9 mouse cellular contexts compared by ENCODE assay signal in the genomic region with DNA sequence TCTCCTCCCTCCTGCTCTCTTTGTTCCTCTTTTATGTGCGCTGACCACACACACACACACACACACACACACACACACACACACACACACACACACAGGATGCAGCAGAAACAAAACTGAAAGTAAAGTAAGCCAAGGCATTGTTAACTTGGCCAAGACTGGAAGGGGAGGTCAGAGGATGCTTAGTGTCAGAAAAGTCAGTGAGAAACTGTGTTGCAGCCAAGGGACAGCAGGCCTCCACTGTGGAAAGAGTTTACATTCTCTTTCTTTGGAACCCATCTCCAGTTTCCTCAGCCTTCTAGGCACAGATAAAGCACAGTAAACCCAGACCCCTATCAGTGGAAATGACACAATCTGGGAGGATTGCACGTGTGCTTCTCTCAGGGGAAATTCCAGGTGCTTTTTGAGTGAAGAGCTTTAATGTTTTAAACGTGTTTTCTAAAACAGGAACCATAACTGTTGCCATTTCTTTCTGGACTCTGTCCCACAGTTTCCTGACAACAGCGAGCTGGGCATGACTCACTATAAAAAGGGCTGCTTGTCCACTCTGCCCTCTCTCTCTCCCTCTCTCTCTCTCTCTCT. TPM values are rescaled to one million over a fixed set of nuclear protein-coding genes. Genes with fewer than 3 reads are reported as not detected.
DNase-seq lines count a peak whose midpoint lies in the region; ATAC-seq and TF ChIP-seq lines count a peak whose summit lies in the region.
"Not testable (repeated sequence)": the region's sequence is repeated elsewhere in the genome, so short reads cannot be mapped to it uniquely, and the experiment has no call there.
"Had no signal": no experiment of that assay in that cellular context is flagged by ENCODE, and none has a peak within 500 bp of the region (broad histone marks: within the 10 kb centered on the region; RNA-seq: fewer than 3 reads in every experiment).

No protein-coding gene starts in this region.

- H3K4me2 ChIP-seq in intestine, embryonic 15.5 days (replicated peaks), result 0 out of 2 replicates have a peak overlapping the region, but pooled peaks have one; percentile 3

- not testable (repeated sequence) for H3K9ac ChIP-seq in intestine, embryonic 15.5 days

- not testable (repeated sequence) for H3K27me3 ChIP-seq in intestine, embryonic 15.5 days (replicated peaks)

- not testable (repeated sequence) for H3K9me3 ChIP-seq in intestine, embryonic 15.5 days

- 0 out of 2 replicates have a peak, but pooled peaks have one; percentile 36 for ATAC-seq in intestine, embryonic 15.5 days

- WGBS in intestine, embryonic 15.5 days, result 17% methylated on average over 4 of the region's 4 CpGs

- H3K4me1 ChIP-seq in cortical plate, adult 2 months (ENCODE audit: control insufficient read depth, insufficient read depth, low read length); intestine, embryonic 15.5 days (replicated peaks): not testable (repeated sequence)

- peak; percentile 10 for DNase-seq in R1 (ENCODE audit: low read depth, low spot score)
- peak; percentile 77 to 78 for DNase-seq in heart, adult 9 months (ENCODE audit: low spot score in 2 of 2)
- peak; percentile 9 to 53 for DNase-seq in left cerebral cortex, postnatal 10 days (ENCODE audit: extremely low spot score in 1 of 2, low spot score in 2 of 2)
- DNase-seq in lung, postnatal 4 days, result peak; percentile 70 to 79
- DNase-seq in right cerebral cortex, postnatal 14 days, result peak; percentile 19
- DNase-seq in thymus, postnatal 14 days, result peak; percentile 76

- H3K36me3 ChIP-seq in intestine, embryonic 15.5 days, result not testable (repeated sequence)

- not testable (repeated sequence) for TF ChIP-seq CTCF in cortical plate, adult 2 months (IDR thresholded peaks at IDR 0.05; ENCODE audit: extremely low read depth, insufficient read depth, low read length)

- peak overlapping the region; percentile 77 for H3K27ac ChIP-seq in cortical plate, adult 2 months (ENCODE audit: insufficient read depth, low read length)
- 0 out of 2 replicates have a peak overlapping the region, but pooled peaks have one; percentile 17 for H3K27ac ChIP-seq in intestine, embryonic 15.5 days

- not testable (repeated sequence) for TF ChIP-seq POLR2A in cortical plate, adult 2 months (IDR thresholded peaks at IDR 0.05; ENCODE audit: extremely low read depth, insufficient read depth, low read length)

- H3K4me3 ChIP-seq in cortical plate, adult 2 months (ENCODE audit: insufficient read depth, low read length); intestine, embryonic 15.5 days (replicated peaks): not testable (repeated sequence)

- intact Hi-C loops in left cerebral cortex, postnatal 10 days (cut with DNase I), result not testable (repeated sequence)

RNA-seq across cellular contexts. Expression of a gene that starts 29.0 kb away (rescaled TPM):
- polyA plus RNA-seq in cortical plate, adult 2 months (2012; rRNA removed), result 3.7 and 3.9 TPM in 2 replicates
- 2.2 and 3.1 TPM in 2 replicates for polyA plus RNA-seq in intestine, embryonic 15.5 days (2015; fragmentation: Nextera tagmentation; extraction: Ambion mirVana)
- total RNA-seq in left cerebral cortex, postnatal 10 days (2021), result 1 to 10 TPM; 1.5 to 3.0 TPM

RNA-seq across cellular contexts. Expression of a gene that starts 29.0 kb away (rescaled TPM):
- polyA plus RNA-seq in cortical plate, adult 2 months (2012; rRNA removed), result 0.17 and 0.44 TPM in 2 replicates
- 1.6 and 1.9 TPM in 2 replicates for polyA plus RNA-seq in intestine, embryonic 15.5 days (2015; fragmentation: Nextera tagmentation; extraction: Ambion mirVana)
- total RNA-seq in left cerebral cortex, postnatal 10 days (2021), result under 1 TPM in 1 of 2 experiments, not detected in 1; 0.22 TPM
- total RNA-seq: layer of hippocampus, postnatal 36 days had no signal

RNA-seq across cellular contexts. Expression of a gene that starts 29.0 kb away (rescaled TPM):
- 2.3 and 3.4 TPM in 2 replicates for polyA plus RNA-seq in cortical plate, adult 2 months (2012; rRNA removed)
- 1.4 and 1.6 TPM in 2 replicates for polyA plus RNA-seq in intestine, embryonic 15.5 days (2015; fragmentation: Nextera tagmentation; extraction: Ambion mirVana)
- total RNA-seq in left cerebral cortex, postnatal 10 days (2021), result 1 to 10 TPM in 1 of 2 experiments, under 1 TPM in 1; 0.89 to 1.2 TPM

Comparison
In these comparisons a context has a peak if more than half of its experiments do, and no peak if none do; other contexts are left out.
1. DNase-seq: peak in every context shown above with its lines; median percentile 78 in heart, adult 9 months; 76 in thymus, postnatal 14 days; 74 in lung, postnatal 4 days; 31 in left cerebral cortex, postnatal 10 days; 19 in right cerebral cortex, postnatal 14 days; 10 in R1.